In the genomic region with DNA sequence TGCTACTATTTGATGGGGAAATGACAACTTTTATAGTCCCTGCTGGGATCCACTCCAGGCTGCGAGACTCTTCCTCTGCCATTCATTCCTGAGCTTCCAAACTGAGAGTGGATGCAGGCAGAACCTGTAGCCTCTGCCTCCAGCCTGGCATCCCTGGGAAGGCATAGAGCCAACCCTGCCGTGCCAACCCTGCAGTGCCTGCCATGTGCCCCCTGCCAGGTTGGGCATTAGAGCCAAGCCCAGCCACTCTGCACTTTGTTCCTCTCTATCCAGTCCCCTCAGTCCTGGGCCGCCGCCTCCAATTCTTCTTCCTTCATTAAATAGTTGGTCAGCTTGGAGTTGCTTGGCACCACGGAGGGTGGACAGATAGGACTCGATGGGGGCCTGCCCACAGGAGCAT, we compare ENCODE assay signal across 17 mouse cellular contexts. TPM values are rescaled to one million over a fixed set of nuclear protein-coding genes. Genes with fewer than 3 reads are reported as not detected.
DNase-seq lines count a peak whose midpoint lies in the region; ATAC-seq lines count a peak whose summit lies in the region.
"Had no signal": no experiment of that assay in that cellular context is flagged by ENCODE, and none has a peak within 500 bp of the region (broad histone marks: within the 10 kb centered on the region; RNA-seq: fewer than 3 reads in every experiment).

No protein-coding gene starts in this region.

- WGBS in heart, embryonic 11.5 days (ENCODE audit: insufficient replicate concordance) = 92% methylated on average over 6 of the region's 6 CpGs
- 86% methylated on average over 6 of the region's 6 CpGs for WGBS in kidney, embryonic 16.5 days

- H3K27ac ChIP-seq in heart, embryonic 11.5 days (ENCODE audit: low read depth, low read length) = no peak overlapping the region
- H3K27ac ChIP-seq in kidney, embryonic 16.5 days (ENCODE audit: low read length) = no peak overlapping the region
- H3K27ac ChIP-seq: embryonic facial prominence, embryonic 13.5 days; hindbrain, embryonic 13.5 days; intestine, embryonic 15.5 days; limb, embryonic 13.5 days had no signal

- ATAC-seq in heart, embryonic 11.5 days (replicated peaks; ENCODE audit: insufficient number of reproducible peaks, low FRiP score, low TSS enrichment) = no peak
- ATAC-seq in kidney, embryonic 16.5 days (ENCODE audit: low FRiP score, low TSS enrichment) = no peak
- peak; percentile 77; the same call in 1 of the 2 replicates for ATAC-seq in cerebellum, adult (ENCODE audit: insufficient number of reproducible peaks, low FRiP score, low TSS enrichment)
- ATAC-seq: intestine, embryonic 15.5 days; midbrain, embryonic 16.5 days had no signal

- peak; percentile 34 to 51 for DNase-seq in heart, adult 18-20 months
- DNase-seq in kidney, adult 9 months = peak; percentile 55
- DNase-seq in cerebellum, adult 9-11 months = peak; percentile 90
- no peak for DNase-seq in Muller cell, postnatal 12 days (ENCODE audit: inconsistent ontology term)
- DNase-seq in thymus, postnatal 25 days = no peak
- DNase-seq: adrenal gland, postnatal 10 days; gastrocnemius, postnatal 25 days; lung, postnatal 10 days had no signal

- no peak overlapping the region for H3K4me3 ChIP-seq in heart, embryonic 11.5 days (ENCODE audit: low read depth, low read length)
- no peak overlapping the region for H3K4me3 ChIP-seq in kidney, embryonic 16.5 days (ENCODE audit: low read length)
- H3K4me3 ChIP-seq: embryonic facial prominence, embryonic 13.5 days; hindbrain, embryonic 13.5 days; intestine, embryonic 15.5 days; limb, embryonic 13.5 days; megakaryocyte, embryonic 14.5 days had no signal

- peaks cover 38% of the 10 kb centered on the region for H3K36me3 ChIP-seq in heart, embryonic 11.5 days (ENCODE audit: control insufficient read depth, insufficient read depth, low read length)
- H3K36me3 ChIP-seq in kidney, embryonic 16.5 days (ENCODE audit: insufficient read depth, low read length) = peaks cover 50% of the 10 kb centered on the region

- H3K4me1 ChIP-seq in heart, embryonic 11.5 days (ENCODE audit: control insufficient read depth, insufficient read depth, low read length) = no peaks in the 10 kb centered on the region
- H3K4me1 ChIP-seq in kidney, embryonic 16.5 days (ENCODE audit: insufficient read depth, low read length) = no peaks in the 10 kb centered on the region
- H3K4me1 ChIP-seq: embryonic facial prominence, embryonic 13.5 days; hindbrain, embryonic 13.5 days; intestine, embryonic 15.5 days; limb, embryonic 13.5 days; megakaryocyte, embryonic 14.5 days had no signal

- H3K9ac ChIP-seq in heart, embryonic 11.5 days (ENCODE audit: low read depth, low read length) = no peak overlapping the region
- H3K9ac ChIP-seq in kidney, embryonic 16.5 days (replicated peaks; ENCODE audit: low read length) = no peak overlapping the region
- H3K9ac ChIP-seq: embryonic facial prominence, embryonic 13.5 days; hindbrain, embryonic 13.5 days; intestine, embryonic 15.5 days; limb, embryonic 13.5 days had no signal

- H3K9me3 ChIP-seq in heart, embryonic 11.5 days (replicated peaks; ENCODE audit: control insufficient read depth, low read length) = no peaks in the 10 kb centered on the region
- H3K9me3 ChIP-seq in kidney, embryonic 16.5 days (ENCODE audit: low read length) = no peaks in the 10 kb centered on the region
- H3K9me3 ChIP-seq: embryonic facial prominence, embryonic 13.5 days; hindbrain, embryonic 13.5 days; intestine, embryonic 15.5 days; limb, embryonic 13.5 days had no signal

- no peak overlapping the region for H3K4me2 ChIP-seq in heart, embryonic 11.5 days
- no peak overlapping the region for H3K4me2 ChIP-seq in kidney, embryonic 16.5 days (replicated peaks; ENCODE audit: low read depth, low read length)
- H3K4me2 ChIP-seq: embryonic facial prominence, embryonic 13.5 days; hindbrain, embryonic 13.5 days; intestine, embryonic 15.5 days; limb, embryonic 13.5 days had no signal

- no peaks in the 10 kb centered on the region for H3K27me3 ChIP-seq in heart, embryonic 11.5 days (ENCODE audit: control insufficient read depth, insufficient read depth, low read length)
- no peaks in the 10 kb centered on the region for H3K27me3 ChIP-seq in kidney, embryonic 16.5 days (ENCODE audit: insufficient read depth, low read length)
- H3K27me3 ChIP-seq: embryonic facial prominence, embryonic 13.5 days; hindbrain, embryonic 13.5 days; intestine, embryonic 15.5 days; limb, embryonic 13.5 days had no signal

RNA-seq across cellular contexts. Expression of gene Nfkb2, which starts 18.1 kb away (rescaled TPM):
- total RNA-seq in heart, adult 18-20 months (2021) = 10 to 100 TPM; 19.7 to 22.1 TPM
- 6.8 and 7.3 TPM in 2 replicates for polyA plus RNA-seq in heart, embryonic 11.5 days (2014; fragmentation: Nextera tagmentation; extraction: Ambion mirVana)
- 9.7 and 11.5 TPM in 2 replicates for polyA plus RNA-seq in kidney, embryonic 16.5 days (2015; fragmentation: Nextera tagmentation; extraction: Ambion mirVana)

RNA-seq across cellular contexts. Expression of gene Psd, which starts 40.9 kb away (rescaled TPM):
- total RNA-seq in heart, adult 18-20 months (2021) = under 1 TPM; 0.51 to 0.60 TPM
- 8.8 and 9.1 TPM in 2 replicates for polyA plus RNA-seq in heart, embryonic 11.5 days (2014; fragmentation: Nextera tagmentation; extraction: Ambion mirVana)
- polyA plus RNA-seq in kidney, embryonic 16.5 days (2015; fragmentation: Nextera tagmentation; extraction: Ambion mirVana) = 4.5 and 5.4 TPM in 2 replicates

RNA-seq across cellular contexts. Expression of gene Fbxl15, which starts 41.9 kb away (rescaled TPM):
- total RNA-seq in heart, adult 18-20 months (2021) = 1 to 10 TPM; 6.5 to 6.9 TPM
- polyA plus RNA-seq in heart, embryonic 11.5 days (2014; fragmentation: Nextera tagmentation; extraction: Ambion mirVana) = 9.6 and 9.7 TPM in 2 replicates
- polyA plus RNA-seq in kidney, embryonic 16.5 days (2015; fragmentation: Nextera tagmentation; extraction: Ambion mirVana) = 22.4 and 26.0 TPM in 2 replicates

RNA-seq across cellular contexts. Expression of gene Cuedc2, which starts 52.5 kb away (rescaled TPM):
- total RNA-seq in heart, adult 18-20 months (2021) = 10 to 100 TPM; 91.4 to 92.1 TPM
- polyA plus RNA-seq in heart, embryonic 11.5 days (2014; fragmentation: Nextera tagmentation; extraction: Ambion mirVana) = 124 and 139 TPM in 2 replicates
- 188 and 198 TPM in 2 replicates for polyA plus RNA-seq in kidney, embryonic 16.5 days (2015; fragmentation: Nextera tagmentation; extraction: Ambion mirVana)

RNA-seq across cellular contexts. Expression of gene Mfsd13a, which starts 54.9 kb away (rescaled TPM):
- total RNA-seq in heart, adult 18-20 months (2021) = 1 to 10 TPM; 3.7 to 4.0 TPM
- 3.1 and 4.0 TPM in 2 replicates for polyA plus RNA-seq in heart, embryonic 11.5 days (2014; fragmentation: Nextera tagmentation; extraction: Ambion mirVana)
- polyA plus RNA-seq in kidney, embryonic 16.5 days (2015; fragmentation: Nextera tagmentation; extraction: Ambion mirVana) = 14.7 and 16.9 TPM in 2 replicates

Comparison
In these comparisons a context has a peak if more than half of its experiments do, and no peak if none do; other contexts are left out.
1. DNase-seq: peak in heart, adult 18-20 months (2 of 2), kidney, adult 9 months (single experiment) and cerebellum, adult 9-11 months (single experiment); none in Muller cell, postnatal 12 days (single experiment) and thymus, postnatal 25 days (single experiment).